Mouse (Mus musculus): ENCODE data around the gene Tra2b.
"Not testable (repeated sequence)": the region's sequence is repeated elsewhere in the genome, so short reads cannot be mapped to it uniquely, and the experiment has no call there.

The Tra2b gene

GRCm38 (mm10) chr16:22242239-22242866, 23.5 kb downstream of the Tra2b start:
- no peak for DNase-seq (ENCODE audit: low spot score in 2 of 2)

GRCm38 (mm10) chr16:22241376-22242238, 24.2 kb downstream of the Tra2b start:
- DNase-seq (ENCODE audit: low spot score in 2 of 2) = no peak

- no peak for DNase-seq (ENCODE audit: low spot score in 2 of 2)
Observed at GRCm38 (mm10) chr16:22240856-22241255, 24.9 kb downstream of the Tra2b start.

GRCm38 (mm10) chr16:22239978-22240377, 25.8 kb downstream of the Tra2b start:
- no peak for DNase-seq (ENCODE audit: low spot score in 2 of 2)

- DNase-seq (ENCODE audit: low spot score in 2 of 2) = no peak
Observed at GRCm38 (mm10) chr16:22238928-22239620, 26.7 kb downstream of the Tra2b start.

GRCm38 (mm10) chr16:22238402-22238801, 27.4 kb downstream of the Tra2b start:
- DNase-seq (ENCODE audit: low spot score in 2 of 2) = not testable (repeated sequence)

GRCm38 (mm10) chr16:22236814-22237213, 29.0 kb downstream of the Tra2b start:
- no peak for DNase-seq (ENCODE audit: low spot score in 2 of 2)

GRCm38 (mm10) chr16:22234535-22234934, 31.3 kb downstream of the Tra2b start:
- no peak for DNase-seq (ENCODE audit: low spot score in 2 of 2)

GRCm38 (mm10) chr16:22230276-22230675, 35.5 kb downstream of the Tra2b start:
- not testable (repeated sequence) for DNase-seq (ENCODE audit: low spot score in 2 of 2)

- DNase-seq (ENCODE audit: low spot score in 2 of 2) = no peak
Observed at GRCm38 (mm10) chr16:22203501-22203900, 62.3 kb downstream of the Tra2b start.

GRCm38 (mm10) chr16:22201858-22202257, 63.9 kb downstream of the Tra2b start:
- DNase-seq (ENCODE audit: low spot score in 2 of 2) = no peak

GRCm38 (mm10) chr16:22200476-22200875, 65.3 kb downstream of the Tra2b start:
- DNase-seq (ENCODE audit: low spot score in 2 of 2) = no peak

Data from frontal cortex, postnatal 36 days (tissue).